Mouse (Mus musculus): Measurements from ENCODE around the gene Pgls. TPM values are rescaled to one million over a fixed set of nuclear protein-coding genes. Genes with fewer than 3 reads are reported as not detected.

Pgls gene
- polyA plus RNA-seq, 1 experiment from 2014 or later = 239 TPM

DNA sequence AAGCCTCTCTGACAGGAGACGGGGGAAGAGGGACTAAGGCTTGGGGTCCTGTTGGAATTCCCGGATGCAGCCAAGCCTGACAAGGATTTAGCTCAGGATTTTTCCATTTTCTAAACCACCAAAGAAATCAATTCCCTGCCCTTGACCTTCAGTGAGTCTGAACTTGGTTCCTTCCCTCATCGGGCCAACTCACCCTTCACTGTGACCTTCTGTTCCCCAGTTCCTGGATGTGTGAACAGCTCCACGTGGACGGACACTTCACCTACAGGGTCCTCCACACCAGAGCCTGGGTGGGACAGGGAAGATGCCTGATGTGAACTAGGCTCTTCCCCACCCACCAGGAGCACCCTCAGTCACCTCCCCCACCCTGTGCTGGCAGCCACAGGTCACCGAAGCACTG lies 38.8 kb downstream of the Pgls start:
- ATAC-seq (ENCODE audit: insufficient number of reproducible peaks, low FRiP score, low TSS enrichment, low read depth) (no peak), DNase-seq (ENCODE audit: low spot score) (no peak)
- no peak overlapping the region for H3K27ac ChIP-seq (replicated peaks; ENCODE audit: low read depth, low read length)
- peaks cover 28% of the 10 kb centered on the region for H3K27me3 ChIP-seq (ENCODE audit: control insufficient read depth, insufficient read depth, low read length)
- no peak overlapping the region for H3K9ac ChIP-seq (ENCODE audit: low read length)
- 89% methylated on average over 6 of the region's 6 CpGs for WGBS
- H3K36me3 ChIP-seq (ENCODE audit: control insufficient read depth, insufficient read depth, low read length) = no peaks in the 10 kb centered on the region
- peaks cover 9% of the 10 kb centered on the region for H3K9me3 ChIP-seq (ENCODE audit: control insufficient read depth, low read length)
- H3K4me1 ChIP-seq (ENCODE audit: control insufficient read depth, insufficient read depth, low read length) = peaks cover 5% of the 10 kb centered on the region; the same call in 1 of the 2 replicates
- H3K4me2 ChIP-seq (ENCODE audit: low read depth, severe bottlenecking) = peak overlapping the region; percentile 20; the same call in 1 of the 2 replicates
- no peak overlapping the region for H3K4me3 ChIP-seq (ENCODE audit: low read depth, low read length)

DNA sequence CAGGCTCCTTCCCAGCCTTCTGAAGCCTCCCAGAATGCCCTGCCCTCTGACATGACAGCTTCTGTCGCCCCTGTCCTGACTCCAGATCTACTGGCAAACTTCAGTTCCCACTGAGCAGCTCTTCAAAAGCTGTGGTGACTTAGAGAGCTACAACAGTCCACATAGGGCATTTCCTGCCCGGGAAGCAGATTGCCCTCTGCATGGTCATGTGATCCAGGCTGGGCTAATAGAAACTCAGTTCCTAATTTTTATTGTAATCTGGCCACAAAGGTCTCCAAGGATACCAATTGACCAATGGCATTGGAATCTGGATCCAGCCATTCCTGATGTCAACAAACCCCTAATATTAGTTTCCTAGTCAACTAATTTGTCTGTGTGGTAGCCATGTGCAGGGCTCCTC lies 39.9 kb downstream of the Pgls start:
- no peak overlapping the region for H3K27ac ChIP-seq (replicated peaks; ENCODE audit: low read depth, low read length)
- peaks cover 5% of the 10 kb centered on the region; the same call in 1 of the 2 replicates for H3K4me1 ChIP-seq (ENCODE audit: control insufficient read depth, insufficient read depth, low read length)
- H3K4me3 ChIP-seq (ENCODE audit: low read depth, low read length) = no peak overlapping the region
- DNase-seq (ENCODE audit: low spot score) (no peak), ATAC-seq (ENCODE audit: insufficient number of reproducible peaks, low FRiP score, low TSS enrichment, low read depth) (no peak)
- peaks cover 9% of the 10 kb centered on the region for H3K9me3 ChIP-seq (ENCODE audit: control insufficient read depth, low read length)
- no peak overlapping the region for H3K9ac ChIP-seq (ENCODE audit: low read length)
- WGBS = 64% methylated on average over 2 of the region's 2 CpGs
- no peak overlapping the region for H3K4me2 ChIP-seq (ENCODE audit: low read depth, severe bottlenecking)
- no peaks in the 10 kb centered on the region for H3K36me3 ChIP-seq (ENCODE audit: control insufficient read depth, insufficient read depth, low read length)
- peaks cover 28% of the 10 kb centered on the region for H3K27me3 ChIP-seq (ENCODE audit: control insufficient read depth, insufficient read depth, low read length)

DNA sequence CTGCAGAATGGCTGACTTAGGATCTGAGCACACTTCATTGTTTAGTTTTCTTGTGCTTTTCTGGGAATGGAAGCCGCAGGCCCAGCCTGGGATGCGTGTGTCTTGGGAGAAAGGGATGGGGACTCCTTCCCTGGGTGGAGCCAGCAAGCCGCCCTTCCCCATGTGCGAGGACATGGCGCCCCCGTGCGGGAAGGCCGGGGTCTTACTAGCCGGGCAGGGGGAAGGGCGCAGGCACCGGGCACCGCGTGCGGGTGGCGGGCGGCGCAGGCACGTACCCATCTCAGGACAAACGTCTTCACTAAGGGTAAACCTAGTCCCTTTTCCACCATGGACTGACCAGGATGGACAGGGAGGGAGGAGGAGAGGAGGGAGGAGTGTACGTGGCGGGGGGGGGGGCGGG lies 41.2 kb downstream of the Pgls start:
- H3K9ac ChIP-seq (ENCODE audit: low read length) = no peak overlapping the region
- H3K9me3 ChIP-seq (ENCODE audit: control insufficient read depth, low read length) = peaks cover 9% of the 10 kb centered on the region
- H3K4me2 ChIP-seq (ENCODE audit: low read depth, severe bottlenecking) = no peak overlapping the region
- 12% methylated on average over 18 of the region's 22 CpGs for WGBS
- no peak overlapping the region for H3K27ac ChIP-seq (replicated peaks; ENCODE audit: low read depth, low read length)
- H3K36me3 ChIP-seq (ENCODE audit: control insufficient read depth, insufficient read depth, low read length) = no peaks in the 10 kb centered on the region
- ATAC-seq (ENCODE audit: insufficient number of reproducible peaks, low FRiP score, low TSS enrichment, low read depth) (no peak), DNase-seq (ENCODE audit: low spot score) (peak; percentile 64)
- no peak overlapping the region for H3K4me3 ChIP-seq (ENCODE audit: low read depth, low read length)
- H3K27me3 ChIP-seq (ENCODE audit: control insufficient read depth, insufficient read depth, low read length) = peaks cover 28% of the 10 kb centered on the region
- peaks cover 5% of the 10 kb centered on the region; the same call in 1 of the 2 replicates for H3K4me1 ChIP-seq (ENCODE audit: control insufficient read depth, insufficient read depth, low read length)

GRCm38 (mm10) chr8:71633981-71634667 lies 42.1 kb downstream of the Pgls start:
- Histone ChIP-seq H3K27ac (replicated peaks; ENCODE audit: low read depth, low read length) (no peak overlapping the region), H3K27me3 (ENCODE audit: control insufficient read depth, insufficient read depth, low read length) (peaks cover 28% of the 10 kb centered on the region), H3K4me3 (ENCODE audit: low read depth, low read length) (peak overlapping the region; percentile 12; the same call in 1 of the 2 replicates), H3K4me2 (ENCODE audit: low read depth, severe bottlenecking) (peak overlapping the region; percentile 39), H3K36me3 (ENCODE audit: control insufficient read depth, insufficient read depth, low read length) (no peaks in the 10 kb centered on the region), H3K9me3 (ENCODE audit: control insufficient read depth, low read length) (peaks cover 9% of the 10 kb centered on the region), H3K9ac (ENCODE audit: low read length) (peak overlapping the region; percentile 40; the same call in 1 of the 2 replicates), H3K4me1 (ENCODE audit: control insufficient read depth, insufficient read depth, low read length) (0 out of 2 replicates have a peak, but pooled peaks cover 2% of the 10 kb centered on the region)
- WGBS = 2% methylated on average over 26 of the region's 26 CpGs
- ATAC-seq (ENCODE audit: insufficient number of reproducible peaks, low FRiP score, low TSS enrichment, low read depth) (no peak), DNase-seq (ENCODE audit: low spot score) (peak; percentile 78)

- Histone ChIP-seq H3K36me3 (ENCODE audit: control insufficient read depth, insufficient read depth, low read length) (no peaks in the 10 kb centered on the region), H3K4me1 (ENCODE audit: control insufficient read depth, insufficient read depth, low read length) (no peaks in the 10 kb centered on the region), H3K27me3 (ENCODE audit: control insufficient read depth, insufficient read depth, low read length) (peaks cover 20% of the 10 kb centered on the region), H3K9ac (ENCODE audit: low read length) (no peak overlapping the region), H3K27ac (replicated peaks; ENCODE audit: low read depth, low read length) (no peak overlapping the region), H3K9me3 (ENCODE audit: control insufficient read depth, low read length) (peaks cover 8% of the 10 kb centered on the region), H3K4me3 (ENCODE audit: low read depth, low read length) (no peak overlapping the region), H3K4me2 (ENCODE audit: low read depth, severe bottlenecking) (no peak overlapping the region)
- 76% methylated on average over 8 of the region's 8 CpGs for WGBS
- ATAC-seq (ENCODE audit: insufficient number of reproducible peaks, low FRiP score, low TSS enrichment, low read depth) (no peak), DNase-seq (ENCODE audit: low spot score) (no peak)
Measured at GRCm38 (mm10) chr8:71637149-71638095, 45.4 kb downstream of the Pgls start.

DNA sequence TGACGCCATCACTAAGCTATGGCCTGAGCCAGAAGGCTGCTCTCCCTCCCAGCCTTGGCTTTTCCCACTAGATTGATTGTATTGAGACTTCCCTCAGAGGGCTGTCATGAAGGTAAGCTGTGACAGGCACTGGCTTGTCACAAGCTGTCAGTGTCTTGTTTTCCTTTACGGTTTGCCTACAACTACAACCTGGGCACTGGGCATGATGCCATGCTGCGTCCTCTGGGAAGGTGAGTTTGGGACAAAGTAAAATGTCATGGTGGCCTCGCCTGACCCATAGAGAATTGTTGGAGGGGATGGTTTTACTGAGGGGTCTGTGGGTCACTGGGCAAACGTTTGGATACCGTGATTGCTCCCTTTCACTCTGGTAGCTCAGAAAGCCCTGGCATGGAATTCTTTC lies 46.3 kb downstream of the Pgls start:
- DNase-seq (ENCODE audit: low spot score) (no peak), ATAC-seq (ENCODE audit: insufficient number of reproducible peaks, low FRiP score, low TSS enrichment, low read depth) (no peak)
- Histone ChIP-seq H3K27ac (replicated peaks; ENCODE audit: low read depth, low read length) (no peak overlapping the region), H3K9me3 (ENCODE audit: control insufficient read depth, low read length) (no peaks in the 10 kb centered on the region), H3K9ac (ENCODE audit: low read length) (no peak overlapping the region), H3K4me3 (ENCODE audit: low read depth, low read length) (no peak overlapping the region), H3K36me3 (ENCODE audit: control insufficient read depth, insufficient read depth, low read length) (no peaks in the 10 kb centered on the region), H3K4me1 (ENCODE audit: control insufficient read depth, insufficient read depth, low read length) (no peaks in the 10 kb centered on the region), H3K27me3 (ENCODE audit: control insufficient read depth, insufficient read depth, low read length) (peaks cover 16% of the 10 kb centered on the region), H3K4me2 (ENCODE audit: low read depth, severe bottlenecking) (no peak overlapping the region)
- 70% methylated on average over 6 of the region's 6 CpGs for WGBS

- no peak overlapping the region for H3K4me3 ChIP-seq (ENCODE audit: low read depth, low read length)
- H3K36me3 ChIP-seq (ENCODE audit: control insufficient read depth, insufficient read depth, low read length) = no peaks in the 10 kb centered on the region
- peaks cover 11% of the 10 kb centered on the region for H3K27me3 ChIP-seq (ENCODE audit: control insufficient read depth, insufficient read depth, low read length)
- H3K27ac ChIP-seq (replicated peaks; ENCODE audit: low read depth, low read length) = no peak overlapping the region
- H3K4me1 ChIP-seq (ENCODE audit: control insufficient read depth, insufficient read depth, low read length) = no peaks in the 10 kb centered on the region
- no peak for DNase-seq (ENCODE audit: low spot score)
- no peak for ATAC-seq (ENCODE audit: insufficient number of reproducible peaks, low FRiP score, low TSS enrichment, low read depth)
- no peak overlapping the region for H3K9ac ChIP-seq (ENCODE audit: low read length)
- WGBS = 88% methylated on average over 4 of the region's 4 CpGs
- H3K4me2 ChIP-seq (ENCODE audit: low read depth, severe bottlenecking) = no peak overlapping the region
- H3K9me3 ChIP-seq (ENCODE audit: control insufficient read depth, low read length) = no peaks in the 10 kb centered on the region
Measured at GRCm38 (mm10) chr8:71639318-71639717, 47.3 kb downstream of the Pgls start.

- Histone ChIP-seq H3K4me3 (ENCODE audit: low read depth, low read length) (no peak overlapping the region), H3K4me2 (ENCODE audit: low read depth, severe bottlenecking) (no peak overlapping the region), H3K27ac (replicated peaks; ENCODE audit: low read depth, low read length) (no peak overlapping the region), H3K4me1 (ENCODE audit: control insufficient read depth, insufficient read depth, low read length) (no peaks in the 10 kb centered on the region), H3K9me3 (ENCODE audit: control insufficient read depth, low read length) (no peaks in the 10 kb centered on the region), H3K36me3 (ENCODE audit: control insufficient read depth, insufficient read depth, low read length) (no peaks in the 10 kb centered on the region), H3K9ac (ENCODE audit: low read length) (no peak overlapping the region), H3K27me3 (ENCODE audit: control insufficient read depth, insufficient read depth, low read length) (no peaks in the 10 kb centered on the region)
- ATAC-seq (ENCODE audit: insufficient number of reproducible peaks, low FRiP score, low TSS enrichment, low read depth) = no peak
- WGBS = 87% methylated on average over 9 of the region's 9 CpGs
- no peak for DNase-seq (ENCODE audit: low spot score)
Measured at GRCm38 (mm10) chr8:71645510-71645909, 53.5 kb downstream of the Pgls start.

All from limb, embryonic 11.5 days (tissue).